Comparison of ENCODE assay signal across 27 mouse cellular contexts in the genomic region with DNA sequence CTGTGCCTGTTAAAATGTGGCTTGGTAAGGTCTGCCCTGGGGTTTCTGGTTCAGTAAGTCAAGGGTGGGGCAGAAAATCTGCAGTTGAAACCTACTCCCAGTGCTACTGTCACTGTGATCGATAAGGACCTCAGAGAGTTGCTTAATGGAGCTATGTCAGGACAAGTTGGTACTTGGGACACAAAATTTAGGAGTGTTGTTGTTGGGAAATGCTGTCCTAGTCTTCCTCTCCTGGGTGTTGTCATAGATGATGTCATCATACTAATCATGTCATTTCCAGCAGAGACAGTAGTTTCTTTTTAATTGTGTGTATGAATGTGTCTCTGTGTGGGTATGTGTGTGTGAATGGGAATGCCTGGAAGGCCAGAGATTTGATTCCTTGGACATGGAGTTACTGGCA. TPM values are rescaled to one million over a fixed set of nuclear protein-coding genes. Genes with fewer than 3 reads are reported as not detected.
DNase-seq lines count a peak whose midpoint lies in the region; ATAC-seq and TF ChIP-seq lines count a peak whose summit lies in the region.
"Had no signal": no experiment of that assay in that cellular context is flagged by ENCODE, and none has a peak within 500 bp of the region (broad histone marks: within the 10 kb centered on the region; RNA-seq: fewer than 3 reads in every experiment).

No protein-coding gene starts in this region.

- DNase-seq in liver, adult 2 months (ENCODE audit: extremely low read depth, low read depth, low spot score): peak; percentile 81
- DNase-seq in liver: no peak
- DNase-seq in fat pad, adult 2 months (ENCODE audit: extremely low read depth, low read depth, low spot score): peak; percentile 64
- DNase-seq in cerebellum, postnatal 10 days: no peak
- no peak for DNase-seq in thymus, adult 2 months
- DNase-seq: adrenal gland, adult 2 months; adrenal gland, postnatal 10 days; adrenal gland, postnatal 25 days; B cell, adult 2 months; cerebellum, adult 11 months; cerebellum, adult 18-20 months; cerebellum, adult 8-10 months; cerebellum, adult 9-11 months; cerebellum, postnatal 25 days had no signal

- H3K9me3 ChIP-seq in stomach, embryonic 16.5 days (replicated peaks; ENCODE audit: control insufficient read depth, low read length): no peaks in the 10 kb centered on the region
- no peaks in the 10 kb centered on the region for H3K9me3 ChIP-seq in midbrain, embryonic 16.5 days (replicated peaks; ENCODE audit: control insufficient read depth, low read length, poor library complexity, severe bottlenecking)
- H3K9me3 ChIP-seq: embryonic facial prominence, embryonic 10.5 days; embryonic facial prominence, embryonic 12.5 days; forebrain, embryonic 10.5 days; forebrain, embryonic 12.5 days; G1E had no signal

- no peaks in the 10 kb centered on the region for H3K27me3 ChIP-seq in liver, adult 2 months (ENCODE audit: control insufficient read depth, insufficient read depth, low read length)
- H3K27me3 ChIP-seq in stomach, embryonic 16.5 days (ENCODE audit: control insufficient read depth, insufficient read depth, low read length): no peaks in the 10 kb centered on the region
- H3K27me3 ChIP-seq in midbrain, embryonic 16.5 days (ENCODE audit: control insufficient read depth, insufficient read depth, low read depth, low read length): no peaks in the 10 kb centered on the region
- no peaks in the 10 kb centered on the region for H3K27me3 ChIP-seq in thymus, adult 2 months (ENCODE audit: control insufficient read depth, insufficient read depth, low read length)
- H3K27me3 ChIP-seq: CH12.LX; embryonic facial prominence, embryonic 12.5 days; forebrain, embryonic 12.5 days; Patski had no signal

- H3K4me1 ChIP-seq in liver, adult 2 months (ENCODE audit: control insufficient read depth, insufficient read depth, low read length): no peaks in the 10 kb centered on the region
- peaks cover 8% of the 10 kb centered on the region for H3K4me1 ChIP-seq in stomach, embryonic 16.5 days (ENCODE audit: control insufficient read depth, insufficient read depth, low read length)
- H3K4me1 ChIP-seq in midbrain, embryonic 16.5 days (ENCODE audit: control insufficient read depth, insufficient read depth, low read length): no peaks in the 10 kb centered on the region
- no peaks in the 10 kb centered on the region for H3K4me1 ChIP-seq in thymus, adult 2 months (replicated peaks; ENCODE audit: control insufficient read depth, insufficient read depth, low read length)
- H3K4me1 ChIP-seq: forebrain, embryonic 12.5 days had no signal

- 46% methylated on average over 1 of the region's 1 CpGs for WGBS in liver, adult 2 months
- WGBS in stomach, embryonic 16.5 days: 58% methylated on average over 1 of the region's 1 CpGs
- WGBS in midbrain, embryonic 16.5 days: 93% methylated on average over 1 of the region's 1 CpGs
- WGBS in thymus, adult 2 months: 89% methylated on average over 1 of the region's 1 CpGs

- no peak overlapping the region for H3K4me3 ChIP-seq in liver, adult 2 months (ENCODE audit: insufficient read depth, low read depth, low read length)
- no peak overlapping the region for H3K4me3 ChIP-seq in stomach, embryonic 16.5 days (replicated peaks; ENCODE audit: low read length)
- H3K4me3 ChIP-seq in midbrain, embryonic 16.5 days (ENCODE audit: low read depth, low read length): no peak overlapping the region
- no peak overlapping the region for H3K4me3 ChIP-seq in thymus, adult 2 months (ENCODE audit: control insufficient read depth, insufficient read depth, low read length)
- H3K4me3 ChIP-seq: embryonic facial prominence, embryonic 10.5 days; embryonic facial prominence, embryonic 12.5 days; forebrain, embryonic 10.5 days; forebrain, embryonic 12.5 days had no signal

- H3K79me2 ChIP-seq in liver, adult 2 months (ENCODE audit: control insufficient read depth, insufficient read depth, low read length): no peaks in the 10 kb centered on the region

- H3K4me2 ChIP-seq in stomach, embryonic 16.5 days (ENCODE audit: low read depth, low read length): no peak overlapping the region
- no peak overlapping the region for H3K4me2 ChIP-seq in midbrain, embryonic 16.5 days (ENCODE audit: low read length)
- H3K4me2 ChIP-seq: embryonic facial prominence, embryonic 12.5 days; forebrain, embryonic 12.5 days had no signal

- no peaks in the 10 kb centered on the region for H3K36me3 ChIP-seq in liver, adult 2 months (ENCODE audit: control insufficient read depth, insufficient read depth, low read length)
- no peaks in the 10 kb centered on the region for H3K36me3 ChIP-seq in stomach, embryonic 16.5 days (ENCODE audit: control insufficient read depth, insufficient read depth, low read length)
- no peaks in the 10 kb centered on the region for H3K36me3 ChIP-seq in midbrain, embryonic 16.5 days (ENCODE audit: control insufficient read depth, insufficient read depth, low read length)
- H3K36me3 ChIP-seq in thymus, adult 2 months (ENCODE audit: control insufficient read depth, insufficient read depth, low read length): no peaks in the 10 kb centered on the region
- H3K36me3 ChIP-seq: embryonic facial prominence, embryonic 10.5 days; embryonic facial prominence, embryonic 12.5 days; forebrain, embryonic 10.5 days; forebrain, embryonic 12.5 days; G1E had no signal

- no peak overlapping the region for H3K9ac ChIP-seq in liver, adult 2 months (ENCODE audit: low read depth, low read length)
- no peak overlapping the region for H3K9ac ChIP-seq in stomach, embryonic 16.5 days (ENCODE audit: low read length)
- no peak overlapping the region for H3K9ac ChIP-seq in midbrain, embryonic 16.5 days (ENCODE audit: low read depth, low read length)
- H3K9ac ChIP-seq: embryonic facial prominence, embryonic 12.5 days; forebrain, embryonic 12.5 days had no signal

- H3K27ac ChIP-seq in liver, adult 2 months (replicated peaks; ENCODE audit: insufficient read depth, low read depth, low read length): no peak overlapping the region
- H3K27ac ChIP-seq in stomach, embryonic 16.5 days (ENCODE audit: low read length): peak overlapping the region; percentile 3
- H3K27ac ChIP-seq in midbrain, embryonic 16.5 days (ENCODE audit: low read length): no peak overlapping the region
- no peak overlapping the region for H3K27ac ChIP-seq in thymus, adult 2 months (ENCODE audit: control insufficient read depth, insufficient read depth, low read length)
- H3K27ac ChIP-seq: embryonic facial prominence, embryonic 10.5 days; embryonic facial prominence, embryonic 12.5 days; forebrain, embryonic 10.5 days; forebrain, embryonic 12.5 days had no signal

- TF ChIP-seq CTCF in liver, adult 2 months (IDR thresholded peaks at IDR 0.05; ENCODE audit: low read depth, low read length): no peak
- no peak for TF ChIP-seq CTCF in thymus, adult 2 months (IDR thresholded peaks at IDR 0.05; ENCODE audit: borderline replicate concordance, control insufficient read depth, extremely low read depth, insufficient read depth, low read length, poor library complexity)

- ATAC-seq in granulocyte monocyte progenitor cell, adult 5-6 weeks (replicated peaks; ENCODE audit: poor library complexity, severe bottlenecking): peak; percentile 71
- ATAC-seq in stomach, embryonic 16.5 days (ENCODE audit: insufficient read depth, low FRiP score): no peak
- ATAC-seq in midbrain, embryonic 16.5 days: no peak
- ATAC-seq: CD4-positive, CD25-positive, alpha-beta regulatory T cell, adult 4 months; forebrain, embryonic 14.5 days; forebrain, embryonic 16.5 days; Patski had no signal

- TF ChIP-seq POLR2A in liver, adult 2 months (IDR thresholded peaks at IDR 0.05; ENCODE audit: extremely low read depth, insufficient read depth, low read length): no peak
- TF ChIP-seq POLR2A in thymus, adult 2 months (IDR thresholded peaks at IDR 0.05; ENCODE audit: control insufficient read depth, extremely low read depth, insufficient read depth, low read length, poor library complexity): no peak

RNA-seq across cellular contexts. Expression of gene 2010111I01Rik, which starts 37.2 kb away (rescaled TPM):
- total RNA-seq in liver, adult 2 months (2014; rRNA removed): 78.1 and 81.3 TPM in 2 replicates
- polyA plus RNA-seq in liver, adult 2 months (2012; rRNA removed): 30.0 and 40.8 TPM in 2 replicates
- total RNA-seq in granulocyte monocyte progenitor cell, adult 5-6 weeks (2014; fragmentation: Nextera tagmentation): 86.8 and 97.6 TPM in 2 replicates
- total RNA-seq in granulocyte monocyte progenitor cell, adult 5-6 weeks (2017): 61.9 and 91.1 TPM in 2 replicates
- 119 and 131 TPM in 2 replicates for polyA plus RNA-seq in stomach, embryonic 16.5 days (2015; fragmentation: Nextera tagmentation; extraction: Ambion mirVana)
- polyA plus RNA-seq in midbrain, embryonic 16.5 days (2015; fragmentation: Nextera tagmentation; extraction: Ambion mirVana): 25.5 and 27.4 TPM in 2 replicates
- polyA plus RNA-seq in thymus, adult 2 months (2012; rRNA removed): 56.2 and 61.4 TPM in 2 replicates

RNA-seq across cellular contexts. Expression of gene Fbp1, which starts 39.4 kb away (rescaled TPM):
- 1,448 and 1,888 TPM in 2 replicates for total RNA-seq in liver, adult 2 months (2014; rRNA removed)
- polyA plus RNA-seq in liver, adult 2 months (2012; rRNA removed): 1,550 and 1,804 TPM in 2 replicates
- 9.1 and 15.6 TPM in 2 replicates for total RNA-seq in granulocyte monocyte progenitor cell, adult 5-6 weeks (2014; fragmentation: Nextera tagmentation)
- 16.6 and 19.3 TPM in 2 replicates for total RNA-seq in granulocyte monocyte progenitor cell, adult 5-6 weeks (2017)
- 4.1 and 4.2 TPM in 2 replicates for polyA plus RNA-seq in stomach, embryonic 16.5 days (2015; fragmentation: Nextera tagmentation; extraction: Ambion mirVana)
- not detected in 2 replicates for polyA plus RNA-seq in midbrain, embryonic 16.5 days (2015; fragmentation: Nextera tagmentation; extraction: Ambion mirVana)
- polyA plus RNA-seq in thymus, adult 2 months (2012; rRNA removed): 2.3 and 4.6 TPM in 2 replicates
- total RNA-seq: CH12.LX, G1E had no signal
- polyA plus RNA-seq: CD4-positive, CD25-positive, alpha-beta regulatory T cell, adult 4 months; embryonic facial prominence, embryonic 10.5 days; forebrain, embryonic 10.5 days; forebrain, embryonic 12.5 days; forebrain, embryonic 14.5 days; forebrain, embryonic 16.5 days; G1E; Patski had no signal

Comparison
In these comparisons a context has a peak if more than half of its experiments do, and no peak if none do; other contexts are left out.
1. DNase-seq: peak in liver, adult 2 months (single experiment) and fat pad, adult 2 months (single experiment); none in liver (single experiment), cerebellum, postnatal 10 days (0 of 2) and thymus, adult 2 months (single experiment).
2. RNA of gene Fbp1, which starts 39.4 kb away (polyA plus RNA-seq): 1,550 to 1,804 TPM in liver, adult 2 months; 4.1 to 4.2 TPM in stomach, embryonic 16.5 days, 2.3 to 4.6 TPM in thymus, adult 2 months and not detected in midbrain, embryonic 16.5 days; every median in the first group is over 100 times any median in the second.